Comparison of ENCODE assay signal across 11 mouse cellular contexts in genomic region chr11:4133450-4133849, GRCm38 (mm10). TPM values are rescaled to one million over a fixed set of nuclear protein-coding genes. Genes with fewer than 3 reads are reported as not detected.
DNase-seq lines count a peak whose midpoint lies in the region; ATAC-seq and TF ChIP-seq lines count a peak whose summit lies in the region.
"Had no signal": no experiment of that assay in that cellular context is flagged by ENCODE, and none has a peak within 500 bp of the region (broad histone marks: within the 10 kb centered on the region; RNA-seq: fewer than 3 reads in every experiment).

No protein-coding gene starts in this region.

- H3K36me3 ChIP-seq in kidney, adult 2 months (ENCODE audit: control insufficient read depth, insufficient read depth, low read length) = no peaks in the 10 kb centered on the region
- H3K36me3 ChIP-seq: stomach, embryonic 15.5 days had no signal

- no peak overlapping the region for H3K4me3 ChIP-seq in kidney, adult 2 months (ENCODE audit: insufficient read depth, low read depth, low read length)
- H3K4me3 ChIP-seq: neural tube, embryonic 12.5 days; stomach, embryonic 15.5 days had no signal

- H3K4me1 ChIP-seq in kidney, adult 2 months (ENCODE audit: control insufficient read depth, insufficient read depth, low read length) = peaks cover 9% of the 10 kb centered on the region

- 69% methylated on average over 3 of the region's 3 CpGs for WGBS in kidney, adult 2 months

- no peak overlapping the region for H3K27ac ChIP-seq in kidney, adult 2 months (ENCODE audit: insufficient read depth, low read depth, low read length)
- H3K27ac ChIP-seq: neural tube, embryonic 12.5 days; stomach, embryonic 15.5 days had no signal

- no peak for TF ChIP-seq POLR2A in kidney, adult 2 months (IDR thresholded peaks at IDR 0.05; ENCODE audit: low read depth, low read length)

- H3K27me3 ChIP-seq in kidney, adult 2 months (replicated peaks; ENCODE audit: control insufficient read depth, insufficient read depth, low read length) = no peaks in the 10 kb centered on the region
- H3K27me3 ChIP-seq: neural tube, embryonic 12.5 days; stomach, embryonic 15.5 days had no signal

- 0 out of 2 replicates have a peak, but pooled peaks have one; percentile 31 for ATAC-seq in megakaryocyte progenitor cell, adult 5-6 weeks (replicated peaks; ENCODE audit: poor library complexity)

- peak; percentile 24 for DNase-seq in kidney, adult 2 months
- no peak for DNase-seq in kidney, postnatal 10 days
- DNase-seq in CD4-positive helper T cell, adult 2 months (ENCODE audit: low read depth, low spot score) = peak; percentile 54
- peak; percentile 39 for DNase-seq in MN1 (ENCODE audit: low spot score)
- no peak for DNase-seq in right cerebral cortex, adult 18-20 months
- no peak for DNase-seq in urinary bladder, postnatal 10 days (ENCODE audit: low spot score)
- DNase-seq in cerebellum, postnatal 36 days = no peak
- DNase-seq: adrenal gland, postnatal 25 days had no signal

- TF ChIP-seq CTCF in kidney, adult 2 months (conservative IDR thresholded peaks at IDR 0.05; ENCODE audit: insufficient read depth, insufficient read length, low read depth, low read length) = peak; percentile 60

RNA-seq across cellular contexts. Expression of gene Rnf215, which starts 1.6 kb away (rescaled TPM):
- 25.2 and 26.7 TPM in 2 replicates for polyA plus RNA-seq in kidney, adult 2 months (2012; rRNA removed)
- total RNA-seq in megakaryocyte progenitor cell, adult 5-6 weeks (2015) = 2.5 and 4.7 TPM in 2 replicates
- 5.9 and 8.8 TPM in 2 replicates for total RNA-seq in megakaryocyte progenitor cell, adult 5-6 weeks (2017)

RNA-seq across cellular contexts. Expression of gene Sec14l2, which starts 10.2 kb away (rescaled TPM):
- polyA plus RNA-seq in kidney, adult 2 months (2012; rRNA removed) = 1.5 and 1.8 TPM in 2 replicates
- 0.71 and 0.72 TPM in 2 replicates for total RNA-seq in megakaryocyte progenitor cell, adult 5-6 weeks (2015)
- total RNA-seq in megakaryocyte progenitor cell, adult 5-6 weeks (2017) = 0.87 and 1.7 TPM in 2 replicates

RNA-seq across cellular contexts. Expression of gene Ccdc157, which starts 26.6 kb away (rescaled TPM):
- polyA plus RNA-seq in kidney, adult 2 months (2012; rRNA removed) = 9.6 and 12.1 TPM in 2 replicates
- total RNA-seq in megakaryocyte progenitor cell, adult 5-6 weeks (2015) = 0.44 and 0.54 TPM in 2 replicates
- total RNA-seq in megakaryocyte progenitor cell, adult 5-6 weeks (2017) = 0.67 and 0.95 TPM in 2 replicates

RNA-seq across cellular contexts. Expression of gene Sf3a1, which starts 26.7 kb away (rescaled TPM):
- polyA plus RNA-seq in kidney, adult 2 months (2012; rRNA removed) = 21.0 and 21.1 TPM in 2 replicates
- 64.8 and 65.7 TPM in 2 replicates for total RNA-seq in megakaryocyte progenitor cell, adult 5-6 weeks (2015)
- 35.3 and 40.0 TPM in 2 replicates for total RNA-seq in megakaryocyte progenitor cell, adult 5-6 weeks (2017)

RNA-seq across cellular contexts. Expression of gene Mtfp1, which starts 38.2 kb away (rescaled TPM):
- polyA plus RNA-seq in kidney, adult 2 months (2012; rRNA removed) = 30.1 and 31.2 TPM in 2 replicates
- 9.7 and 12.0 TPM in 2 replicates for total RNA-seq in megakaryocyte progenitor cell, adult 5-6 weeks (2015)
- total RNA-seq in megakaryocyte progenitor cell, adult 5-6 weeks (2017) = 9.2 and 12.0 TPM in 2 replicates

Comparison
In these comparisons a context has a peak if more than half of its experiments do, and no peak if none do; other contexts are left out.
1. DNase-seq: peak in kidney, adult 2 months (single experiment), CD4-positive helper T cell, adult 2 months (single experiment) and MN1 (single experiment); none in kidney, postnatal 10 days (single experiment), right cerebral cortex, adult 18-20 months (single experiment), urinary bladder, postnatal 10 days (single experiment) and cerebellum, postnatal 36 days (0 of 2).